ENCODE assay signal across 8 mouse cellular contexts in genomic region chr11:120182396-120183030, GRCm38 (mm10). TPM values are rescaled to one million over a fixed set of nuclear protein-coding genes. Genes with fewer than 3 reads are reported as not detected.
A peak's percentile ranks its signal among the peaks of the same experiment; 100 is the strongest.
DNase-seq lines count a peak whose midpoint lies in the region; ATAC-seq and TF ChIP-seq lines count a peak whose summit lies in the region.

No protein-coding gene starts in this region.

- WGBS in hindbrain, embryonic 11.5 days = 23% methylated on average over 3 of the region's 3 CpGs
- WGBS in hindbrain, postnatal 0 days = 45% methylated on average over 3 of the region's 3 CpGs
- WGBS in hindbrain, embryonic 13.5 days = 17% methylated on average over 3 of the region's 3 CpGs
- 30% methylated on average over 3 of the region's 3 CpGs for WGBS in midbrain, embryonic 11.5 days

- no peak overlapping the region for H3K9ac ChIP-seq in hindbrain, embryonic 11.5 days (ENCODE audit: low read depth, low read length)
- H3K9ac ChIP-seq in hindbrain, postnatal 0 days (replicated peaks; ENCODE audit: low read length) = no peak overlapping the region
- no peak overlapping the region for H3K9ac ChIP-seq in hindbrain, embryonic 13.5 days
- H3K9ac ChIP-seq in midbrain, embryonic 11.5 days (ENCODE audit: low read length) = peak overlapping the region; percentile 10; the same call in 1 of the 2 replicates

- ATAC-seq in hindbrain, embryonic 11.5 days (ENCODE audit: low FRiP score) = 0 out of 2 replicates have a peak, but pooled peaks have one; percentile 21
- no peak for ATAC-seq in hindbrain, postnatal 0 days
- no peak for ATAC-seq in hindbrain, embryonic 13.5 days (ENCODE audit: low FRiP score)
- ATAC-seq in midbrain, embryonic 11.5 days (ENCODE audit: low FRiP score) = peak; percentile 26; the same call in 1 of the 2 replicates

- peak overlapping the region; percentile 99 for H3K27ac ChIP-seq in hindbrain, embryonic 11.5 days (ENCODE audit: low read depth, low read length)
- no peak overlapping the region for H3K27ac ChIP-seq in hindbrain, postnatal 0 days
- H3K27ac ChIP-seq in hindbrain, embryonic 13.5 days = peak overlapping the region; percentile 49
- H3K27ac ChIP-seq in midbrain, embryonic 11.5 days (ENCODE audit: low read depth, low read length) = no peak overlapping the region; the same call in 1 of the 2 replicates

- H3K4me3 ChIP-seq in hindbrain, embryonic 11.5 days (ENCODE audit: low read depth, low read length) = no peak overlapping the region
- no peak overlapping the region for H3K4me3 ChIP-seq in hindbrain, postnatal 0 days (ENCODE audit: low read length)
- no peak overlapping the region for H3K4me3 ChIP-seq in hindbrain, embryonic 13.5 days
- H3K4me3 ChIP-seq in midbrain, embryonic 11.5 days (ENCODE audit: low read depth, low read length) = no peak overlapping the region; the same call in 1 of the 2 replicates

- no peaks in the 10 kb centered on the region for H3K9me3 ChIP-seq in hindbrain, embryonic 11.5 days (ENCODE audit: control insufficient read depth, low read length)
- H3K9me3 ChIP-seq in hindbrain, postnatal 0 days (ENCODE audit: low read length) = no peaks in the 10 kb centered on the region
- H3K9me3 ChIP-seq in hindbrain, embryonic 13.5 days = no peaks in the 10 kb centered on the region
- H3K9me3 ChIP-seq in midbrain, embryonic 11.5 days (ENCODE audit: control insufficient read depth, low read length) = no peaks in the 10 kb centered on the region

- no peak for TF ChIP-seq CTCF in hindbrain, postnatal 0 days (IDR thresholded peaks at IDR 0.05; ENCODE audit: low read depth)

- no peaks in the 10 kb centered on the region for H3K36me3 ChIP-seq in hindbrain, embryonic 11.5 days (ENCODE audit: control insufficient read depth, insufficient read depth, low read length)
- H3K36me3 ChIP-seq in hindbrain, postnatal 0 days (ENCODE audit: insufficient read depth, low read length) = no peaks in the 10 kb centered on the region
- no peaks in the 10 kb centered on the region for H3K36me3 ChIP-seq in hindbrain, embryonic 13.5 days
- no peaks in the 10 kb centered on the region for H3K36me3 ChIP-seq in midbrain, embryonic 11.5 days (ENCODE audit: control insufficient read depth, insufficient read depth, low read length)

- peak; percentile 40 for DNase-seq in adrenal gland, postnatal 10 days
- no peak for DNase-seq in adrenal gland, adult 18-20 months (ENCODE audit: low spot score in 2 of 2)
- peak; percentile 40 for DNase-seq in hindbrain, embryonic 11.5 days (ENCODE audit: low spot score)
- DNase-seq in hindbrain, postnatal 0 days (ENCODE audit: low spot score) = no peak
- no peak for DNase-seq in midbrain, embryonic 11.5 days (ENCODE audit: low spot score, missing footprints)
- DNase-seq in left cerebral cortex, adult 18-20 months (ENCODE audit: low spot score in 2 of 2) = no peak
- DNase-seq in layer of hippocampus, adult 9-10 months (ENCODE audit: low spot score) = no peak

- no peak overlapping the region for H3K4me2 ChIP-seq in hindbrain, embryonic 11.5 days (replicated peaks; ENCODE audit: low read depth, low read length)
- no peak overlapping the region for H3K4me2 ChIP-seq in hindbrain, postnatal 0 days (ENCODE audit: low read depth, low read length)
- H3K4me2 ChIP-seq in hindbrain, embryonic 13.5 days = no peak overlapping the region
- no peak overlapping the region for H3K4me2 ChIP-seq in midbrain, embryonic 11.5 days

- peaks cover 36% of the 10 kb centered on the region for H3K4me1 ChIP-seq in hindbrain, embryonic 11.5 days (replicated peaks; ENCODE audit: control insufficient read depth, insufficient read depth, low read length)
- peaks cover 30% of the 10 kb centered on the region for H3K4me1 ChIP-seq in hindbrain, postnatal 0 days (ENCODE audit: insufficient read depth, low read length)
- H3K4me1 ChIP-seq in hindbrain, embryonic 13.5 days (replicated peaks) = peaks cover 56% of the 10 kb centered on the region
- peaks cover 43% of the 10 kb centered on the region for H3K4me1 ChIP-seq in midbrain, embryonic 11.5 days (ENCODE audit: control insufficient read depth, insufficient read depth, low read length)

- H3K27me3 ChIP-seq in hindbrain, embryonic 11.5 days (ENCODE audit: control insufficient read depth, insufficient read depth, low read length) = no peaks in the 10 kb centered on the region
- H3K27me3 ChIP-seq in hindbrain, postnatal 0 days (ENCODE audit: insufficient read depth, low read length) = no peaks in the 10 kb centered on the region
- H3K27me3 ChIP-seq in hindbrain, embryonic 13.5 days = no peaks in the 10 kb centered on the region
- H3K27me3 ChIP-seq in midbrain, embryonic 11.5 days (ENCODE audit: control insufficient read depth, insufficient read depth, low read length) = no peaks in the 10 kb centered on the region

RNA-seq across cellular contexts. Expression of gene Slc38a10, which starts 31.4 kb away (rescaled TPM):
- total RNA-seq in adrenal gland, postnatal 10 days (2021) = 100 to 1,000 TPM; 113 to 117 TPM
- 100 to 1,000 TPM; 147 to 177 TPM for total RNA-seq in adrenal gland, adult 18-20 months (2021)
- 58.6 and 64.7 TPM in 2 replicates for polyA plus RNA-seq in hindbrain, embryonic 11.5 days (2014; fragmentation: Nextera tagmentation; extraction: Ambion mirVana)
- 167 and 178 TPM in 2 replicates for total RNA-seq in hindbrain, postnatal 0 days (2014; rRNA removed)
- 95.9 and 101 TPM in 2 replicates for polyA plus RNA-seq in hindbrain, postnatal 0 days (2015; fragmentation: Nextera tagmentation; extraction: Ambion mirVana)
- 110 and 115 TPM in 2 replicates for polyA plus RNA-seq in hindbrain, embryonic 13.5 days (2015; fragmentation: Nextera tagmentation; extraction: Ambion mirVana)
- polyA plus RNA-seq in midbrain, embryonic 11.5 days (2014; fragmentation: Nextera tagmentation; extraction: Ambion mirVana) = 46.3 and 53.3 TPM in 2 replicates
- 10 to 100 TPM; 82.6 to 83.9 TPM for total RNA-seq in left cerebral cortex, adult 18-20 months (2021)

RNA-seq across cellular contexts. Expression of gene Bahcc1, which starts 50.2 kb away (rescaled TPM):
- total RNA-seq in adrenal gland, postnatal 10 days (2021) = 10 to 100 TPM; 13.8 to 20.5 TPM
- 1 to 10 TPM; 7.8 to 8.9 TPM for total RNA-seq in adrenal gland, adult 18-20 months (2021)
- polyA plus RNA-seq in hindbrain, embryonic 11.5 days (2014; fragmentation: Nextera tagmentation; extraction: Ambion mirVana) = 18.1 and 23.1 TPM in 2 replicates
- total RNA-seq in hindbrain, postnatal 0 days (2014; rRNA removed) = 31.1 and 43.1 TPM in 2 replicates
- polyA plus RNA-seq in hindbrain, postnatal 0 days (2015; fragmentation: Nextera tagmentation; extraction: Ambion mirVana) = 8.8 and 9.1 TPM in 2 replicates
- polyA plus RNA-seq in hindbrain, embryonic 13.5 days (2015; fragmentation: Nextera tagmentation; extraction: Ambion mirVana) = 13.6 and 17.0 TPM in 2 replicates
- 17.6 and 20.6 TPM in 2 replicates for polyA plus RNA-seq in midbrain, embryonic 11.5 days (2014; fragmentation: Nextera tagmentation; extraction: Ambion mirVana)
- 10 to 100 TPM; 18.8 to 19.0 TPM for total RNA-seq in left cerebral cortex, adult 18-20 months (2021)

Comparison
In these comparisons a context has a peak if more than half of its experiments do, and no peak if none do; other contexts are left out.
1. DNase-seq: peak in adrenal gland, postnatal 10 days (single experiment) and hindbrain, embryonic 11.5 days (single experiment); none in adrenal gland, adult 18-20 months (0 of 2), hindbrain, postnatal 0 days (single experiment), midbrain, embryonic 11.5 days (single experiment), left cerebral cortex, adult 18-20 months (0 of 2) and layer of hippocampus, adult 9-10 months (single experiment).
2. ATAC-seq: peak in hindbrain, embryonic 11.5 days (single experiment) and midbrain, embryonic 11.5 days (single experiment); none in hindbrain, postnatal 0 days (single experiment) and hindbrain, embryonic 13.5 days (single experiment).
3. H3K27ac ChIP-seq: peak in hindbrain, embryonic 11.5 days (single experiment) and hindbrain, embryonic 13.5 days (single experiment); none in hindbrain, postnatal 0 days (single experiment) and midbrain, embryonic 11.5 days (single experiment).